Mouse (Mus musculus): ENCODE measurements at regions not wholly inside any gene's neighbourhood (a gene's known extent, or its start where the extent isn't known, plus 50 kb on each side); places are given as distances from the start of the nearest gene placed in this dataset.

GRCm38 (mm10) chr10:118706020-118706419 lies 164.0 kb downstream of the Dyrk2 start:
- H3K27ac ChIP-seq (ENCODE audit: insufficient read depth, low read depth, low read length): no peak overlapping the region
- no peaks in the 10 kb centered on the region for H3K4me1 ChIP-seq (ENCODE audit: control insufficient read depth, insufficient read depth, insufficient read length, low read length)
- H3K4me3 ChIP-seq (ENCODE audit: low read depth, low read length): no peak overlapping the region
- H3K27me3 ChIP-seq (ENCODE audit: control insufficient read depth, insufficient read depth, low read length): no peaks in the 10 kb centered on the region
- 89% methylated on average over 3 of the region's 3 CpGs for WGBS
- TF ChIP-seq POLR2A (IDR thresholded peaks at IDR 0.05; ENCODE audit: low read depth, low read length) (no peak), CTCF (IDR thresholded peaks at IDR 0.05; ENCODE audit: extremely low read depth, insufficient read length, insufficient replicate concordance, low read depth, low read length) (no peak)
- H3K36me3 ChIP-seq (ENCODE audit: control insufficient read depth, insufficient read depth, low read length): no peaks in the 10 kb centered on the region

- WGBS: 87% methylated on average over 8 of the region's 8 CpGs
- no peak overlapping the region for H3K4me3 ChIP-seq (ENCODE audit: low read depth, low read length)
- H3K36me3 ChIP-seq (ENCODE audit: control insufficient read depth, insufficient read depth, low read length): no peaks in the 10 kb centered on the region
- H3K4me1 ChIP-seq (ENCODE audit: control insufficient read depth, insufficient read depth, insufficient read length, low read length): no peaks in the 10 kb centered on the region
- no peaks in the 10 kb centered on the region for H3K27me3 ChIP-seq (ENCODE audit: control insufficient read depth, insufficient read depth, low read length)
- no peak overlapping the region for H3K27ac ChIP-seq (ENCODE audit: insufficient read depth, low read depth, low read length)
- TF ChIP-seq POLR2A (IDR thresholded peaks at IDR 0.05; ENCODE audit: low read depth, low read length) (no peak), CTCF (IDR thresholded peaks at IDR 0.05; ENCODE audit: extremely low read depth, insufficient read length, insufficient replicate concordance, low read depth, low read length) (no peak)
Observed at GRCm38 (mm10) chr10:118709718-118710117, 160.3 kb downstream of the Dyrk2 start.

GRCm38 (mm10) chr10:118711529-118711928 lies 158.5 kb downstream of the Dyrk2 start:
- H3K4me3 ChIP-seq (ENCODE audit: low read depth, low read length): no peak overlapping the region
- 82% methylated on average over 3 of the region's 3 CpGs for WGBS
- H3K36me3 ChIP-seq (ENCODE audit: control insufficient read depth, insufficient read depth, low read length): no peaks in the 10 kb centered on the region
- TF ChIP-seq CTCF (IDR thresholded peaks at IDR 0.05; ENCODE audit: extremely low read depth, insufficient read length, insufficient replicate concordance, low read depth, low read length) (no peak), POLR2A (IDR thresholded peaks at IDR 0.05; ENCODE audit: low read depth, low read length) (no peak)
- H3K4me1 ChIP-seq (ENCODE audit: control insufficient read depth, insufficient read depth, insufficient read length, low read length): no peaks in the 10 kb centered on the region
- H3K27me3 ChIP-seq (ENCODE audit: control insufficient read depth, insufficient read depth, low read length): no peaks in the 10 kb centered on the region
- no peak overlapping the region for H3K27ac ChIP-seq (ENCODE audit: insufficient read depth, low read depth, low read length)

GRCm38 (mm10) chr10:118711951-118712350 lies 158.1 kb downstream of the Dyrk2 start:
- WGBS: 84% methylated on average over 10 of the region's 10 CpGs
- no peak overlapping the region for H3K27ac ChIP-seq (ENCODE audit: insufficient read depth, low read depth, low read length)
- no peaks in the 10 kb centered on the region for H3K4me1 ChIP-seq (ENCODE audit: control insufficient read depth, insufficient read depth, insufficient read length, low read length)
- no peaks in the 10 kb centered on the region for H3K36me3 ChIP-seq (ENCODE audit: control insufficient read depth, insufficient read depth, low read length)
- no peak overlapping the region for H3K4me3 ChIP-seq (ENCODE audit: low read depth, low read length)
- no peaks in the 10 kb centered on the region for H3K27me3 ChIP-seq (ENCODE audit: control insufficient read depth, insufficient read depth, low read length)
- no peak for TF ChIP-seq CTCF (IDR thresholded peaks at IDR 0.05; ENCODE audit: extremely low read depth, insufficient read length, insufficient replicate concordance, low read depth, low read length)
- TF ChIP-seq POLR2A (IDR thresholded peaks at IDR 0.05; ENCODE audit: low read depth, low read length): no peak

- 34% methylated on average over 6 of the region's 6 CpGs for WGBS
- no peak for TF ChIP-seq POLR2A (IDR thresholded peaks at IDR 0.05; ENCODE audit: low read depth, low read length)
- no peak for TF ChIP-seq CTCF (IDR thresholded peaks at IDR 0.05; ENCODE audit: extremely low read depth, insufficient read length, insufficient replicate concordance, low read depth, low read length)
- no peaks in the 10 kb centered on the region for H3K27me3 ChIP-seq (ENCODE audit: control insufficient read depth, insufficient read depth, low read length)
Observed at GRCm38 (mm10) chr10:118712951-118713350, 157.1 kb downstream of the Dyrk2 start.

GRCm38 (mm10) chr10:118714179-118714581 lies 155.8 kb downstream of the Dyrk2 start:
- WGBS: 64% methylated on average over 17 of the region's 17 CpGs
- H3K27ac ChIP-seq (ENCODE audit: insufficient read depth, low read depth, low read length): no peak overlapping the region
- H3K4me3 ChIP-seq (ENCODE audit: low read depth, low read length): 0 out of 2 replicates have a peak overlapping the region, but pooled peaks have one; percentile 8
- no peaks in the 10 kb centered on the region for H3K4me1 ChIP-seq (ENCODE audit: control insufficient read depth, insufficient read depth, insufficient read length, low read length)
- H3K36me3 ChIP-seq (ENCODE audit: control insufficient read depth, insufficient read depth, low read length): no peaks in the 10 kb centered on the region
- no peak for TF ChIP-seq POLR2A (IDR thresholded peaks at IDR 0.05; ENCODE audit: low read depth, low read length)
- TF ChIP-seq CTCF (IDR thresholded peaks at IDR 0.05; ENCODE audit: extremely low read depth, insufficient read length, insufficient replicate concordance, low read depth, low read length): no peak
- no peaks in the 10 kb centered on the region for H3K27me3 ChIP-seq (ENCODE audit: control insufficient read depth, insufficient read depth, low read length)

More at GRCm38 (mm10) chr10:118712951-118713350, 157.1 kb downstream of the Dyrk2 start:
- no peak overlapping the region for H3K4me3 ChIP-seq (ENCODE audit: low read depth, low read length)
- H3K4me1 ChIP-seq (ENCODE audit: control insufficient read depth, insufficient read depth, insufficient read length, low read length): no peaks in the 10 kb centered on the region
- H3K36me3 ChIP-seq (ENCODE audit: control insufficient read depth, insufficient read depth, low read length): no peaks in the 10 kb centered on the region
- no peak overlapping the region for H3K27ac ChIP-seq (ENCODE audit: insufficient read depth, low read depth, low read length)

- H3K4me3 ChIP-seq (ENCODE audit: low read depth, low read length): 0 out of 2 replicates have a peak overlapping the region, but pooled peaks have one; percentile 8
- no peaks in the 10 kb centered on the region for H3K4me1 ChIP-seq (ENCODE audit: control insufficient read depth, insufficient read depth, insufficient read length, low read length)
- H3K27ac ChIP-seq (ENCODE audit: insufficient read depth, low read depth, low read length): no peak overlapping the region
- no peaks in the 10 kb centered on the region for H3K27me3 ChIP-seq (ENCODE audit: control insufficient read depth, insufficient read depth, low read length)
- H3K36me3 ChIP-seq (ENCODE audit: control insufficient read depth, insufficient read depth, low read length): no peaks in the 10 kb centered on the region
- TF ChIP-seq POLR2A (IDR thresholded peaks at IDR 0.05; ENCODE audit: low read depth, low read length): no peak
- no peak for TF ChIP-seq CTCF (IDR thresholded peaks at IDR 0.05; ENCODE audit: extremely low read depth, insufficient read length, insufficient replicate concordance, low read depth, low read length)
- WGBS: 77% methylated on average over 4 of the region's 4 CpGs
Observed at GRCm38 (mm10) chr10:118714595-118714994, 155.4 kb downstream of the Dyrk2 start.
